Mouse (Mus musculus): ENCODE results near the gene Lemd2. TPM values are rescaled to one million over a fixed set of nuclear protein-coding genes. Genes with fewer than 3 reads are reported as not detected.

Gene Lemd2
- polyA plus RNA-seq, 1 experiment = 46.3 TPM

GRCm38 (mm10) chr17:27221562-27221961 lies 17.3 kb upstream of the Lemd2 start:
- Histone ChIP-seq H3K27ac (ENCODE audit: control insufficient read depth, insufficient read depth, low read depth, low read length, poor library complexity) (no peak overlapping the region), H3K4me1 (ENCODE audit: control insufficient read depth, insufficient read depth, low read length) (no peaks in the 10 kb centered on the region), H3K4me3 (replicated peaks; ENCODE audit: control insufficient read depth, low read depth, low read length) (no peak overlapping the region)
- WGBS = 83% methylated on average over 16 of the region's 16 CpGs
- TF ChIP-seq CTCF (IDR thresholded peaks at IDR 0.05; ENCODE audit: control insufficient read depth, insufficient read depth, low read length) (no peak), POLR2A (IDR thresholded peaks at IDR 0.05; ENCODE audit: borderline replicate concordance, control insufficient read depth, low read depth, low read length) (no peak)

- no peak for TF ChIP-seq POLR2A (IDR thresholded peaks at IDR 0.05; ENCODE audit: borderline replicate concordance, control insufficient read depth, low read depth, low read length)
- TF ChIP-seq CTCF (IDR thresholded peaks at IDR 0.05; ENCODE audit: control insufficient read depth, insufficient read depth, low read length) = no peak
- WGBS = 61% methylated on average over 6 of the region's 6 CpGs
- no peaks in the 10 kb centered on the region for H3K4me1 ChIP-seq (ENCODE audit: control insufficient read depth, insufficient read depth, low read length)
- H3K4me3 ChIP-seq (replicated peaks; ENCODE audit: control insufficient read depth, low read depth, low read length) = no peak overlapping the region
- no peak overlapping the region for H3K27ac ChIP-seq (ENCODE audit: control insufficient read depth, insufficient read depth, low read depth, low read length, poor library complexity)
Observed at GRCm38 (mm10) chr17:27218916-27219315, 14.6 kb upstream of the Lemd2 start.

GRCm38 (mm10) chr17:27218364-27218763 lies 14.1 kb upstream of the Lemd2 start:
- Histone ChIP-seq H3K4me3 (replicated peaks; ENCODE audit: control insufficient read depth, low read depth, low read length) (no peak overlapping the region), H3K27ac (ENCODE audit: control insufficient read depth, insufficient read depth, low read depth, low read length, poor library complexity) (no peak overlapping the region), H3K4me1 (ENCODE audit: control insufficient read depth, insufficient read depth, low read length) (no peaks in the 10 kb centered on the region)
- 59% methylated on average over 6 of the region's 8 CpGs for WGBS
- no peak for TF ChIP-seq CTCF (IDR thresholded peaks at IDR 0.05; ENCODE audit: control insufficient read depth, insufficient read depth, low read length)
- no peak for TF ChIP-seq POLR2A (IDR thresholded peaks at IDR 0.05; ENCODE audit: borderline replicate concordance, control insufficient read depth, low read depth, low read length)

- H3K4me3 ChIP-seq (replicated peaks; ENCODE audit: control insufficient read depth, low read depth, low read length) = no peak overlapping the region
- 41% methylated on average over 11 of the region's 11 CpGs for WGBS
- peak; percentile 12; the same call in 1 of the 2 replicates for TF ChIP-seq CTCF (IDR thresholded peaks at IDR 0.05; ENCODE audit: control insufficient read depth, insufficient read depth, low read length)
- no peak for TF ChIP-seq POLR2A (IDR thresholded peaks at IDR 0.05; ENCODE audit: borderline replicate concordance, control insufficient read depth, low read depth, low read length)
- no peak overlapping the region for H3K27ac ChIP-seq (ENCODE audit: control insufficient read depth, insufficient read depth, low read depth, low read length, poor library complexity)
- H3K4me1 ChIP-seq (ENCODE audit: control insufficient read depth, insufficient read depth, low read length) = no peaks in the 10 kb centered on the region
Observed at GRCm38 (mm10) chr17:27212768-27213525, 8.7 kb upstream of the Lemd2 start.

GRCm38 (mm10) chr17:27212006-27212405 lies 7.7 kb upstream of the Lemd2 start:
- no peaks in the 10 kb centered on the region; the same call in 1 of the 2 replicates for H3K4me1 ChIP-seq (ENCODE audit: control insufficient read depth, insufficient read depth, low read length)
- TF ChIP-seq CTCF (IDR thresholded peaks at IDR 0.05; ENCODE audit: control insufficient read depth, insufficient read depth, low read length) (no peak), POLR2A (IDR thresholded peaks at IDR 0.05; ENCODE audit: borderline replicate concordance, control insufficient read depth, low read depth, low read length) (no peak)
- no peak overlapping the region for H3K27ac ChIP-seq (ENCODE audit: control insufficient read depth, insufficient read depth, low read depth, low read length, poor library complexity)
- no peak overlapping the region for H3K4me3 ChIP-seq (replicated peaks; ENCODE audit: control insufficient read depth, low read depth, low read length)
- 87% methylated on average over 6 of the region's 6 CpGs for WGBS

GRCm38 (mm10) chr17:27207113-27207707 lies 2.9 kb upstream of the Lemd2 start:
- Histone ChIP-seq H3K4me3 (replicated peaks; ENCODE audit: control insufficient read depth, low read depth, low read length) (no peak overlapping the region), H3K27ac (ENCODE audit: control insufficient read depth, insufficient read depth, low read depth, low read length, poor library complexity) (no peak overlapping the region), H3K4me1 (ENCODE audit: control insufficient read depth, insufficient read depth, low read length) (peaks cover 2% of the 10 kb centered on the region; the same call in 1 of the 2 replicates)
- no peak for TF ChIP-seq CTCF (IDR thresholded peaks at IDR 0.05; ENCODE audit: control insufficient read depth, insufficient read depth, low read length)
- no peak for TF ChIP-seq POLR2A (IDR thresholded peaks at IDR 0.05; ENCODE audit: borderline replicate concordance, control insufficient read depth, low read depth, low read length)
- WGBS = 21% methylated on average over 11 of the region's 11 CpGs

- H3K27ac ChIP-seq (ENCODE audit: control insufficient read depth, insufficient read depth, low read depth, low read length, poor library complexity) = peak overlapping the region; percentile 97
- under 1% methylated on average over 74 of the region's 74 CpGs for WGBS
- H3K4me3 ChIP-seq (replicated peaks; ENCODE audit: control insufficient read depth, low read depth, low read length) = peak overlapping the region; percentile 97
- H3K4me1 ChIP-seq (ENCODE audit: control insufficient read depth, insufficient read depth, low read length) = peaks cover 2% of the 10 kb centered on the region; the same call in 1 of the 2 replicates
- TF ChIP-seq POLR2A (IDR thresholded peaks at IDR 0.05; ENCODE audit: borderline replicate concordance, control insufficient read depth, low read depth, low read length) (no peak), CTCF (IDR thresholded peaks at IDR 0.05; ENCODE audit: control insufficient read depth, insufficient read depth, low read length) (no peak)
Observed at GRCm38 (mm10) chr17:27203358-27204074, 753 bp downstream of the Lemd2 start.

GRCm38 (mm10) chr17:27202919-27203357 lies 1.3 kb downstream of the Lemd2 start:
- no peak overlapping the region for H3K27ac ChIP-seq (ENCODE audit: control insufficient read depth, insufficient read depth, low read depth, low read length, poor library complexity)
- 33% methylated on average over 14 of the region's 14 CpGs for WGBS
- H3K4me3 ChIP-seq (replicated peaks; ENCODE audit: control insufficient read depth, low read depth, low read length) = peak overlapping the region; percentile 97
- peaks cover 2% of the 10 kb centered on the region; the same call in 1 of the 2 replicates for H3K4me1 ChIP-seq (ENCODE audit: control insufficient read depth, insufficient read depth, low read length)
- TF ChIP-seq POLR2A (IDR thresholded peaks at IDR 0.05; ENCODE audit: borderline replicate concordance, control insufficient read depth, low read depth, low read length) (no peak), CTCF (IDR thresholded peaks at IDR 0.05; ENCODE audit: control insufficient read depth, insufficient read depth, low read length) (no peak)
